Mouse (Mus musculus) bone marrow, adult 2 months (tissue): ENCODE results near the gene Gda. TPM values are rescaled to one million over a fixed set of nuclear protein-coding genes. Genes with fewer than 3 reads are reported as not detected.

Experiments used
- H3K27ac ChIP-seq: fragments of 200-500 bp; 2 replicates; pipeline ENCODE4 v1.5.1; 2012; ENCODE audit warnings: low read depth, mild to moderate bottlenecking, control low read depth, inconsistent platforms, low read length; ENCODE audit not compliant: control insufficient read depth, poor library complexity, insufficient read depth
- H3K4me1 ChIP-seq: fragments of 200-500 bp; 2 replicates; pipeline ENCODE4 v1.6.1; 2011; ENCODE audit warnings: low read length; ENCODE audit not compliant: control insufficient read depth, insufficient read depth
- H3K4me3 ChIP-seq: fragments of 200-500 bp; replicated peaks from 2 replicates; pipeline ENCODE3; 2011; ENCODE audit warnings: mild to moderate bottlenecking, low read depth, low read length, control low read depth; ENCODE audit not compliant: control insufficient read depth
- CTCF ChIP-seq: fragments of 200-500 bp; IDR thresholded peaks from 2 replicates; pipeline ENCODE4 v1.5.1; 2011; ENCODE audit warnings: low read length, control low read depth; ENCODE audit not compliant: control insufficient read depth, insufficient read depth
- POLR2A ChIP-seq: fragments of 200-500 bp; IDR thresholded peaks from 2 replicates; pipeline ENCODE4 v1.6.1; 2011; ENCODE audit warnings: low read depth, mild to moderate bottlenecking, control low read depth, low read length, borderline replicate concordance; ENCODE audit not compliant: control insufficient read depth
- WGBS: fragments of 180-500 bp; shearing (Covaris S2); methylation state at CpG from one replicate; pipeline ENCODE4 v1.1.7; 2018; 5-methylcytosine and 5-hydroxymethylcytosine counted together
- polyA plus RNA-seq: library from polyadenylated mRNA; stranded (reverse); fragments of >200 nt; gene quantifications from 2 replicates; pipeline ENCODE4 v1.2.4, GENCODE M21; 2011; ENCODE audit warnings: low replicate concordance; ENCODE audit not compliant: missing spikeins, insufficient read depth, insufficient read length

Gene Gda
- polyA plus RNA-seq, 1 experiment: 51.2 TPM

GRCm38 (mm10) chr19:21477780-21478179 is 4.5 kb upstream of the Gda start:
- no peak overlapping the region for H3K4me3 ChIP-seq
- 69% methylated on average over 2 of the region's 2 CpGs for WGBS
- TF ChIP-seq CTCF (no peak), POLR2A (no peak)
- H3K27ac ChIP-seq: no peak overlapping the region
- no peaks in the 10 kb centered on the region for H3K4me1 ChIP-seq

- Histone ChIP-seq H3K27ac (no peak overlapping the region), H3K4me3 (no peak overlapping the region), H3K4me1 (no peaks in the 10 kb centered on the region)
- TF ChIP-seq POLR2A (no peak), CTCF (no peak)
- 52% methylated on average over 3 of the region's 3 CpGs for WGBS
Observed at GRCm38 (mm10) chr19:21476782-21477181, 3.5 kb upstream of the Gda start.

- Histone ChIP-seq H3K27ac (peak overlapping the region; percentile 97), H3K4me1 (no peaks in the 10 kb centered on the region; the same call in 1 of the 2 replicates), H3K4me3 (peak overlapping the region; percentile 96)
- TF ChIP-seq POLR2A (peak; percentile 89; the same call in 1 of the 2 replicates), CTCF (peak; percentile 69)
- 1% methylated on average over 48 of the region's 48 CpGs for WGBS
Observed at GRCm38 (mm10) chr19:21472121-21472780, 994 bp downstream of the Gda start.

- Histone ChIP-seq H3K4me1 (peaks cover 2% of the 10 kb centered on the region; the same call in 1 of the 2 replicates), H3K27ac (peak overlapping the region; percentile 59; the same call in 1 of the 2 replicates), H3K4me3 (no peak overlapping the region)
- WGBS: 40% methylated on average over 5 of the region's 5 CpGs
- no peak for TF ChIP-seq POLR2A
Observed at GRCm38 (mm10) chr19:21461221-21461960, 11.9 kb downstream of the Gda start.

GRCm38 (mm10) chr19:21457461-21457860 is 15.8 kb downstream of the Gda start:
- H3K4me3 ChIP-seq: no peak overlapping the region
- no peak for TF ChIP-seq CTCF
- no peak for TF ChIP-seq POLR2A
- H3K27ac ChIP-seq: no peak overlapping the region
- WGBS: 85% methylated on average over 4 of the region's 4 CpGs
- peaks cover 2% of the 10 kb centered on the region; the same call in 1 of the 2 replicates for H3K4me1 ChIP-seq

- H3K27ac ChIP-seq: peak overlapping the region; percentile 96; the same call in 1 of the 2 replicates
- 14% methylated on average over 3 of the region's 3 CpGs for WGBS
- no peak for TF ChIP-seq POLR2A
- no peak for TF ChIP-seq CTCF
- H3K4me3 ChIP-seq: no peak overlapping the region
- peaks cover 5% of the 10 kb centered on the region for H3K4me1 ChIP-seq
Observed at GRCm38 (mm10) chr19:21441787-21442186, 31.5 kb downstream of the Gda start.

- TF ChIP-seq POLR2A (no peak), CTCF (no peak)
- Histone ChIP-seq H3K4me3 (peak overlapping the region; percentile 29), H3K27ac (peak overlapping the region; percentile 96; the same call in 1 of the 2 replicates), H3K4me1 (peaks cover 5% of the 10 kb centered on the region)
- WGBS: 12% methylated on average over 6 of the region's 6 CpGs
Observed at GRCm38 (mm10) chr19:21440841-21441240, 32.4 kb downstream of the Gda start.

GRCm38 (mm10) chr19:21439141-21439737 is 34.0 kb downstream of the Gda start:
- TF ChIP-seq POLR2A (no peak), CTCF (no peak)
- Histone ChIP-seq H3K4me3 (no peak overlapping the region), H3K27ac (peak overlapping the region; percentile 36; the same call in 1 of the 2 replicates), H3K4me1 (peaks cover 5% of the 10 kb centered on the region)
- WGBS: 33% methylated on average over 3 of the region's 3 CpGs
